Mouse (Mus musculus): Measurements from ENCODE around the gene Mrpl30. TPM values are rescaled to one million over a fixed set of nuclear protein-coding genes. Genes with fewer than 3 reads are reported as not detected.

Mrpl30 gene
- polyA plus RNA-seq, 1 experiment, result 118 TPM

DNA sequence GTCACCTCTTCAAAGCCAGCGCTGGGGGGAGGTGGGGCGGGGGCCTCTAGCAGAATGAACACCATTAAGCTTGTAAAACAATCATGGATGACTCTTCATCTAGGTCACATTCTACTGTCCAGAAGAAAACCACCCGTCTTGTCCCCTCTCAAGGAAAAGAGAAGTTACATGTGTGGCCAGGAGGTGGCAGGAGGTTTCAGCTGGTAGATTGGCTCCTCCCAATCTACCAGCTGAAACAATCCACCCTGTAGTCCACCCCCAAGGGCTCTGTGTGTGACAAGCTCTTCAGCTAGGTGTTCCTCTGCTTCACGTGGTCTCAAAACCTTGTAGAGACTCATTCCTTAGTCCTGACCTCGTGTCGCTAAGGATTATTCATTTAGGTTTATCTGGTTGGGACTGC, 12.9 kb downstream of the Mrpl30 start:
- no peak for TF ChIP-seq POLR2A (IDR thresholded peaks at IDR 0.05; ENCODE audit: borderline replicate concordance, extremely low read depth, insufficient read depth, insufficient read length, poor library complexity, severe bottlenecking)
- TF ChIP-seq CTCF (IDR thresholded peaks at IDR 0.05; ENCODE audit: borderline replicate concordance, extremely low read depth, insufficient read depth, insufficient read length), result peak; percentile 32; the same call in 1 of the 2 replicates
- peak; percentile 43 for DNase-seq (ENCODE audit: low read depth)

DNA sequence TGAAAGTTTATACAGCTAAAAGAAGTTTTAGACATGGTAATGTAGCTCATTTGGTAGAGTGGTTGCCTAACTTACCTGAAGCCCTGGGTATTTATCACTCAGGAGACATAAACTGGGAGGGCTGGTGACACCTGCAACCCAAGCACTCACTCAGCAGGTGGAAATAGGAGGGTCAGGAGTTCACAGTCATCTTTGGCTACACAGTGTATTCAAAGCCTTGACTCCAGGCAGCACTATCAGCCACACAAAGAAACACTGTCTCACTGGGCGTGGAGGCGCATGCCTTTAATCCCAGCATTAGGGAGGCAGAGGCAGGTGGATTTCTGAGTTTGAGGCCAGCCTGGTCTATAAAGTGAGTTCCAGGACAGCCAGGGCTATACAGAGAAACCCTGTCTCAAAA, 22.5 kb downstream of the Mrpl30 start:
- TF ChIP-seq CTCF (IDR thresholded peaks at IDR 0.05; ENCODE audit: borderline replicate concordance, extremely low read depth, insufficient read depth, insufficient read length) (no peak), POLR2A (IDR thresholded peaks at IDR 0.05; ENCODE audit: borderline replicate concordance, extremely low read depth, insufficient read depth, insufficient read length, poor library complexity, severe bottlenecking) (no peak)

DNA sequence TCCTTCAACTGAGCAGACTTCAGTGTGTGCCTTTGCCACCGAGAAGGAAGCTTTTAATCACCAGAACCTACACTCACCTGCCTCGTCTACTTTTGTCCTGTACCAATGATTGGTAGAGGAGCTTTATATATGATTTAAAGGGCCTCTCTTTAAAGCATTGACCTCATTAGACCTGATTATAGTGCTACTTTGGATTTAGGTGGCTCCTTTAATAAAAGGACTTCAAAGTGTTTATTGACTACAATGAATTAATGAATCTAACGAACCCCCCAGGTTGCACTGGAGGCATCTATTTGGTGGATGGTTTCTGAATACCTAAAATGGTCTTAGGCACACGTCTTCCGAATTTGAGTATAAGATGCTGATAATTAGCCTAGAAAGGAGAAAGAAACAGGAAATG, 26.1 kb downstream of the Mrpl30 start, which contains the start of gene Lyg2:
Lyg2 (minus strand) TSS at position 101 of the 400 bp plus-strand sequence.
- no peak for DNase-seq (ENCODE audit: low read depth)
- TF ChIP-seq CTCF (IDR thresholded peaks at IDR 0.05; ENCODE audit: borderline replicate concordance, extremely low read depth, insufficient read depth, insufficient read length) (no peak), POLR2A (IDR thresholded peaks at IDR 0.05; ENCODE audit: borderline replicate concordance, extremely low read depth, insufficient read depth, insufficient read length, poor library complexity, severe bottlenecking) (no peak)

More for the DNA sequence above, 22.5 kb downstream of the Mrpl30 start:
- no peak for DNase-seq (ENCODE audit: low read depth)

DNA sequence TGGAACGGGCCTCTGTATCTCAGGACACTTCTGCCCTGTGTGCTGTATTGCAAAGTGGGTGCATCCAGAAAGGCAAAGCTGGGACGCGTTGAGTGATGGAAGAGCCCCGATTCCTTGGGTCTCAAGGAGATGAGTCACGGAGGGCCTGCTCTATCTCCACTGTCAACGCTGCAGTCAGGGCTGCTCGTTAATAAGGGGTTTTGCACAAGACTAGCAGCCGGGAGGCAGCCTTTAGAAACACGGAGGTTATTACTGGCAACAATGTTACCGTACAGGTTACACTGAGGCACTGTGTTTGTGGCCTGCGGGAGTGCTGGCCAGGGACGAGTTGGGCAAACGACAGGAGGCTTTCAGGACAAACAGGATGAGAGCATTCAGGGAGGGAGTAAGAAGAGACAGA, 27.4 kb downstream of the Mrpl30 start:
- TF ChIP-seq POLR2A (IDR thresholded peaks at IDR 0.05; ENCODE audit: borderline replicate concordance, extremely low read depth, insufficient read depth, insufficient read length, poor library complexity, severe bottlenecking) (no peak), CTCF (IDR thresholded peaks at IDR 0.05; ENCODE audit: borderline replicate concordance, extremely low read depth, insufficient read depth, insufficient read length) (no peak)
- DNase-seq (ENCODE audit: low read depth), result no peak

DNA sequence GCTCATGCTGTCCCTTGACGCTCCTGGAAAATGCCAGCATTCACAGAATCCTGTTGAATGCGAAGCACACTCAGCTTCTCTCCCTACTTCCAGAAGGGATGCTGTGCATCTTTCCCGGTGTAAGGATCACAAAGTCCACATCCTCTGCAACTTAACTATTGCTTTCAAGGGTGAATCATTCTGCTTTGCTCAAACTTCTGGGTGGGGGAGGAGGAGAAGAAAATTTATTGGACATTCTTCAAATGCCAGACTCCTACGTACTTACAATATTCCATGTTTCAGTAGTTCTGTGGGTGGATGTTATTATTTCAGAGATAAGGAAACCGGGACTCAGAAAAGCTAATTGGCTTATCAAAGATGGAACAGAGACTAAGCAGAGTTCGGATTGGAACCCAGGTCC, 27.8 kb downstream of the Mrpl30 start:
- DNase-seq (ENCODE audit: low read depth), result no peak
- TF ChIP-seq POLR2A (IDR thresholded peaks at IDR 0.05; ENCODE audit: borderline replicate concordance, extremely low read depth, insufficient read depth, insufficient read length, poor library complexity, severe bottlenecking) (no peak), CTCF (IDR thresholded peaks at IDR 0.05; ENCODE audit: borderline replicate concordance, extremely low read depth, insufficient read depth, insufficient read length) (no peak)

DNA sequence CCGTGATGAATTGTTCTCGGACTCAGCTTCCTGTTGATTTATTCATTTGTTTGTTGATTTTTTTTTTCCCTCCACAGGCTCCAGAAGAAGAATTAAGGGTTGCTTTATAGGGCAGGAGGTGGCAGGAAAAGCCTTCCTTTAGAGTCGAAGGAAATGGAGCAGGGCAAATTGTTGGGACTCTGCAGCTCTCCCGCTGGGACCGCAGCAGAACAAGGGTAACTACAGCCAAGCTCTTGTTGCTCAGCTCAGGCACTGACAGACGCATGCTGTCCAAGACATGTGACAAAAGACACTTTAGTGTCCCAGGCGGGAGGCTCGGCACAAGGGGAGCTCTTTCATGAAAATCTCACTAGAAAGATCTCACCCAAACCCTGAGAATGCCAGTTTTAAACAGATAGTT, 32.3 kb downstream of the Mrpl30 start:
- TF ChIP-seq CTCF (IDR thresholded peaks at IDR 0.05; ENCODE audit: borderline replicate concordance, extremely low read depth, insufficient read depth, insufficient read length) (no peak), POLR2A (IDR thresholded peaks at IDR 0.05; ENCODE audit: borderline replicate concordance, extremely low read depth, insufficient read depth, insufficient read length, poor library complexity, severe bottlenecking) (no peak)

DNA sequence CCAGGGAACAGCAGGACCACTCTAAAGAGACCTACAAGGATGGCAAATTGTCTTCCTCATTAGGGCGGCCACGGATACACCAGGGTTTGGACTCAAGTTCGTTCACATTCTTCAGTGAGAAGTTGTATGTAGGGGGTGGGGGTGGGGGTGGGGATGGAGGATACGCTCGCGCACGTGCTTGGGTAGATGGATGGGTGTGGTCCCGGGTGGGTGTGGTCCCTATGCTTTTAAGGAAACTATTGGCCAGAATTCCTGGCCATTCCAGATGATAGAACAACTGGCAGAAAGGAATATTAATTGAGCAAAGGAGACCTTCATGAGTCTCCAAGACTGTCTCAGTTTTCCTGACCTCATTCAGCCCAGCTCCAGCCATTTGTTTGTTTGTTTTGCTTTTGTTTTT, 35.7 kb downstream of the Mrpl30 start:
- DNase-seq (ENCODE audit: low read depth), result no peak
- TF ChIP-seq CTCF (IDR thresholded peaks at IDR 0.05; ENCODE audit: borderline replicate concordance, extremely low read depth, insufficient read depth, insufficient read length) (no peak), POLR2A (IDR thresholded peaks at IDR 0.05; ENCODE audit: borderline replicate concordance, extremely low read depth, insufficient read depth, insufficient read length, poor library complexity, severe bottlenecking) (no peak)

More for the DNA sequence above, 32.3 kb downstream of the Mrpl30 start:
- DNase-seq (ENCODE audit: low read depth), result peak; percentile 9

DNA sequence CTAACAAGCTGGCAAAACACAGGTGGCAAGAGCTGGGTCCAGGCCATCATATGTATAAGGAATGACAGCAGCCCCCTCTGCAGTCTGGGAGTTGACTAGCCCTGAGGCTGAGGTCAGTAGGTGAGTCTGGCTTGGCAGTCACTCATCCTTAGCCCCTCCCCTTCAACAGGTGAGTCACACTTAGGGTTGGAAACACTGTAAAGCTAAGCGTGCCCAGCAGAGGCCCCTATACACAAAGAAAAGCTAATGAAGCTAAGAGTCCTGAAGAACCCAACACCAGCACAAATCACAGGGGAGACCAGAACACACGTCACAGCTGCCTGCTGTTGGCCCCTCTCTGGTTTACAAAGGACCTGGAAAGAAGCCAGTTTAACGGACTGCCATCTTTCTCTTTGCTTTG, 41.5 kb downstream of the Mrpl30 start:
- peak; percentile 29 for DNase-seq (ENCODE audit: low read depth)
- no peak for TF ChIP-seq CTCF (IDR thresholded peaks at IDR 0.05; ENCODE audit: borderline replicate concordance, extremely low read depth, insufficient read depth, insufficient read length)
- TF ChIP-seq POLR2A (IDR thresholded peaks at IDR 0.05; ENCODE audit: borderline replicate concordance, extremely low read depth, insufficient read depth, insufficient read length, poor library complexity, severe bottlenecking), result no peak

Other genes starting within 250 kb of the Mrpl30 start
- gene 2010300C02Rik, start 170.4 kb upstream of the Mrpl30 start, polyA plus RNA-seq (2012; rRNA removed), result 1.9 and 2.8 TPM in 2 replicates
- 16.0 and 17.6 TPM in 2 replicates for gene Tsga10, start 24.0 kb upstream of the Mrpl30 start, polyA plus RNA-seq (2012; rRNA removed)
- 4.8 and 5.3 TPM in 2 replicates for gene Lipt1, start 18.7 kb upstream of the Mrpl30 start, polyA plus RNA-seq (2012; rRNA removed)
- gene Mitd1, start 66 bp upstream of the Mrpl30 start, polyA plus RNA-seq (2012; rRNA removed), result 16.5 and 19.1 TPM in 2 replicates
- 0.03 TPM in 1 of 2 replicates, not detected in the other for gene Lyg2, start 26.0 kb downstream of the Mrpl30 start, polyA plus RNA-seq (2012; rRNA removed)
- gene Lyg1, start 67.3 kb downstream of the Mrpl30 start, polyA plus RNA-seq (2012; rRNA removed), result not detected in 2 replicates
- 49.7 and 51.0 TPM in 2 replicates for gene Txndc9, start 107.4 kb downstream of the Mrpl30 start, polyA plus RNA-seq (2012; rRNA removed)
- gene Eif5b, start 107.5 kb downstream of the Mrpl30 start, polyA plus RNA-seq (2012; rRNA removed), result 20.0 and 28.0 TPM in 2 replicates
- gene Rev1, start 239.3 kb downstream of the Mrpl30 start, polyA plus RNA-seq (2012; rRNA removed), result 30.7 and 34.9 TPM in 2 replicates